Mouse (Mus musculus) lung, postnatal 0 days (tissue): Measurements from ENCODE around the gene U2surp.

ENCODE experiments used
- CTCF ChIP-seq: IDR thresholded peaks from 2 replicates; pipeline ENCODE4 v1.5.1; 2016; ENCODE audit warnings: antibody characterized with exemption, mild to moderate bottlenecking
- EP300 ChIP-seq: IDR thresholded peaks from 2 replicates; pipeline ENCODE4 v1.6.1; 2016; ENCODE audit warnings: antibody characterized with exemption, mild to moderate bottlenecking, control low read depth

GRCm38 (mm10) chr9:95413911-95414310, 97.9 kb downstream of the U2surp start:
- TF ChIP-seq EP300, result no peak
- peak; percentile 31; the same call in 1 of the 2 replicates for TF ChIP-seq CTCF
